Mouse (Mus musculus): ENCODE data around the gene Zfp36. TPM values are rescaled to one million over a fixed set of nuclear protein-coding genes. Genes with fewer than 3 reads are reported as not detected.

Gene Zfp36
- polyA plus RNA-seq, 1 experiment from 2014 or later = 10.9 TPM

DNA sequence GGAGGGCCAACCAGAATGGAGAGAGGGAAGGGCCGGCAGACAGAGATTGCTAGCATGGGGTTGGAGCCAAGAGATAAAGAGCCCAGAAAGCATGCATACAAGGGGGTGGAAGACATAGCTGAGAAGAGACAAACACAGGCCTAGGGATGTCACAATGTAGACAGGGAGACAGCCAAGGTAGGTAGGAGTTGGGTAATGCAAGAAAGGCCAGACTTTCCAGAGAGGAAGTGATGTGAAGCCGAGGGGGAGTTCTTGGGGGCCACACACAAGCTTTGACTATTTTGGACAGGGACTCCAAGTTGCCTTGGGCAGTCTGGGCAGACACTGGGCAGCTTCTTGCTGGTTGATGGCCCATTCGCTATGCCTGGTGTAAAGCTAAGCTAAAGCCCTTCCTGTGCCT, 21.9 kb upstream of the Zfp36 start:
- no peaks in the 10 kb centered on the region for H3K9me3 ChIP-seq (replicated peaks; ENCODE audit: control insufficient read depth, low read length)
- ATAC-seq (replicated peaks; ENCODE audit: insufficient number of reproducible peaks, low FRiP score, low TSS enrichment) = no peak
- no peaks in the 10 kb centered on the region for H3K4me1 ChIP-seq (ENCODE audit: control insufficient read depth, insufficient read depth, low read length)
- H3K36me3 ChIP-seq (ENCODE audit: control insufficient read depth, insufficient read depth, low read length) = peaks cover 56% of the 10 kb centered on the region
- no peaks in the 10 kb centered on the region for H3K27me3 ChIP-seq (ENCODE audit: control insufficient read depth, insufficient read depth, low read length)
- WGBS (ENCODE audit: insufficient replicate concordance) = 64% methylated on average over 3 of the region's 3 CpGs
- no peak overlapping the region for H3K4me3 ChIP-seq (ENCODE audit: low read depth, low read length)
- no peak overlapping the region for H3K4me2 ChIP-seq
- H3K27ac ChIP-seq (ENCODE audit: low read depth, low read length) = no peak overlapping the region
- no peak overlapping the region for H3K9ac ChIP-seq (ENCODE audit: low read depth, low read length)

DNA sequence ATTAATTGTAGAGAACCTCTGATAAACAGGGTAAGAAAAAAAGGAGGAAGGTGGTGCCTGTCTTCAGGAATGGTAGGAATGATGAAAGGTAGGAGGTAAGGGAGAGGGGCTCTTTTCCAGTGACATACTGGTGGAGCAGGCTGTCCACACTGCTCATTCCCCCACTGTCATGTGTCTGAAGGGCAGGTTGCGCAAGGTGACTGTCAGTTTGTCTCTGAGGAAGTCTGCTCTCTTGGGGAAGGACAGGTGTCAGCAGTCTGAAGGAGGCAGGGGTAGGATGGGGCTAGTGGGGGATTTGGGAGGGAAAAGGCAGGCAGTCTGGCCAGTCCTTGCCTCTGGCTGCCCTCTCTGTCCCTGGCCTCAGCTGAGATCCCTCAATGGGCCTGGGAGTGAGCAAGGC, 21.0 kb upstream of the Zfp36 start:
- WGBS (ENCODE audit: insufficient replicate concordance) = 100% methylated on average over 1 of the region's 1 CpGs
- H3K27ac ChIP-seq (ENCODE audit: low read depth, low read length) = no peak overlapping the region
- no peak overlapping the region for H3K4me3 ChIP-seq (ENCODE audit: low read depth, low read length)
- no peaks in the 10 kb centered on the region for H3K27me3 ChIP-seq (ENCODE audit: control insufficient read depth, insufficient read depth, low read length)
- H3K36me3 ChIP-seq (ENCODE audit: control insufficient read depth, insufficient read depth, low read length) = peaks cover 50% of the 10 kb centered on the region
- no peaks in the 10 kb centered on the region for H3K9me3 ChIP-seq (replicated peaks; ENCODE audit: control insufficient read depth, low read length)
- H3K4me1 ChIP-seq (ENCODE audit: control insufficient read depth, insufficient read depth, low read length) = no peaks in the 10 kb centered on the region
- ATAC-seq (replicated peaks; ENCODE audit: insufficient number of reproducible peaks, low FRiP score, low TSS enrichment) = peak; percentile 27; the same call in 1 of the 2 replicates
- no peak overlapping the region for H3K9ac ChIP-seq (ENCODE audit: low read depth, low read length)
- H3K4me2 ChIP-seq = no peak overlapping the region

DNA sequence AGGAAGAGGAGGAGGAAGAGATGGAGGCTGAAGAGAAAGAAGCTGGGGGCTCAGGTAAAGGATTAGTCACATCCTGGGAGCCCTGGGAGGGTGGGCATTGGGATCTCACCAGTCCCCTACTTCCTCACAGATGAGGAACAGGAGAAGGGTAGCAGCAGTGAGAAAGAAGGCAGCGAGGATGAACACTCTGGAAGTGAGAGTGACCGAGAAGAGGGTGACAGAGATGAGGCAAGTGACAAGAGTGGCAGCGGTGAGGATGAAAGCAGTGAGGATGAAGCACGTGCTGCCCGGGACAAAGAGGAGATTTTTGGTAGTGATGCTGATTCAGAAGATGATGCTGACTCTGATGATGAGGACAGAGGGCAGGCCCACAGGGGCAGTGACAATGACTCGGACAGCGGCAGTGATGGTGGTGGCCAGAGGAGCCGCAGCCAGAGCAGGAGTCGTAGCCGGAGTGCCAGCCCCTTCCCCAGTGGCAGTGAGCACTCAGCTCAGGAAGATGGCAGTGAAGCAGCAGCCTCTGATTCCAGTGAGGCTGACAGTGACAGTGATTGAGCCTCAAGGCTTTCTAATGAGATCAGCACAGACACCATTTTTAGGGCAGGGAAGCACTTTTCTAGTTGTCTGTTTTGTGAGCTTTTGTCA, 18.8 kb upstream of the Zfp36 start:
- Histone ChIP-seq H3K9ac (ENCODE audit: low read depth, low read length) (no peak overlapping the region), H3K9me3 (replicated peaks; ENCODE audit: control insufficient read depth, low read length) (no peaks in the 10 kb centered on the region), H3K4me3 (ENCODE audit: low read depth, low read length) (no peak overlapping the region), H3K27me3 (ENCODE audit: control insufficient read depth, insufficient read depth, low read length) (no peaks in the 10 kb centered on the region), H3K36me3 (ENCODE audit: control insufficient read depth, insufficient read depth, low read length) (peaks cover 41% of the 10 kb centered on the region), H3K27ac (ENCODE audit: low read depth, low read length) (no peak overlapping the region), H3K4me2 (no peak overlapping the region), H3K4me1 (ENCODE audit: control insufficient read depth, insufficient read depth, low read length) (peaks cover 1% of the 10 kb centered on the region; the same call in 1 of the 2 replicates)
- WGBS (ENCODE audit: insufficient replicate concordance) = 84% methylated on average over 10 of the region's 10 CpGs
- no peak for ATAC-seq (replicated peaks; ENCODE audit: insufficient number of reproducible peaks, low FRiP score, low TSS enrichment)

DNA sequence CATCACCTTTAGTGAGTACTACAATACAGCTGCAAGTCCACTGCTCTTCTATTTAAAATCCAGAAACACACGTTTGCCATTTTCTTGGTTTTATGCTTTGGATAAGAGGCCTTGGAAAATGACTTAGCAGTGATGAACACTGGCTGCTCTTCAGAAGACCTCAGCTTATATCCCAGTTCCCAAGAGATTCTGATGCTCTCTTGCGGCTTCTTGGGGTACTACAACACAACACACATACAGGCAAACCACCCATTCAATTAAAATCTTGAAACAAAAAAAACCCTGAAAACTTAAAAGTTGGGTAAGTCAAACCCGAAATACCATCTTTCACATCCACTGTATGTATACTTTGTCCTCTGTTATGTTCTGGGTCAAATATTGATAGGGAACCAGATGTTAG, 17.9 kb upstream of the Zfp36 start:
- ATAC-seq (replicated peaks; ENCODE audit: insufficient number of reproducible peaks, low FRiP score, low TSS enrichment) = no peak
- WGBS (ENCODE audit: insufficient replicate concordance) = 64% methylated on average over 3 of the region's 3 CpGs
- no peaks in the 10 kb centered on the region for H3K9me3 ChIP-seq (replicated peaks; ENCODE audit: control insufficient read depth, low read length)
- no peak overlapping the region for H3K4me3 ChIP-seq (ENCODE audit: low read depth, low read length)
- peaks cover 6% of the 10 kb centered on the region for H3K4me1 ChIP-seq (ENCODE audit: control insufficient read depth, insufficient read depth, low read length)
- no peak overlapping the region for H3K27ac ChIP-seq (ENCODE audit: low read depth, low read length)
- H3K27me3 ChIP-seq (ENCODE audit: control insufficient read depth, insufficient read depth, low read length) = no peaks in the 10 kb centered on the region
- H3K36me3 ChIP-seq (ENCODE audit: control insufficient read depth, insufficient read depth, low read length) = peaks cover 33% of the 10 kb centered on the region
- H3K4me2 ChIP-seq = no peak overlapping the region
- H3K9ac ChIP-seq (ENCODE audit: low read depth, low read length) = no peak overlapping the region

DNA sequence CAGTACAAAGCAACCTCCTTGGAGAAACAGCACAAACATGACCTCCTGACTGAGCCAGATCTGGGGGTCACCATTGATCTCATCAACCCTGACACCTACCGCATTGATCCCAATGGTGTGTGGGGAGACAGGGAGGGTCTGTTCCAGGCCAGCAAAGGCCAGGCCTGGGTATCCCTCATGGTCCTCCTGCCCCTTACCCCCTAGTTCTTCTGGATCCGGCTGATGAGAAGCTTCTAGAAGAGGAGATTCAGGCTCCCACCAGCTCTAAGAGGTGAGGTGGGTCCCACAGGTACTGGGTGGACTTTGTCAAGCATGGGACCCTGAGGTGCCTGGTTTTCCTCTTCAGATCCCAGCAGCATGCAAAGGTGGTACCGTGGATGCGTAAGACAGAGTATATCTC, 15.4 kb upstream of the Zfp36 start:
- WGBS (ENCODE audit: insufficient replicate concordance) = 94% methylated on average over 4 of the region's 4 CpGs

DNA sequence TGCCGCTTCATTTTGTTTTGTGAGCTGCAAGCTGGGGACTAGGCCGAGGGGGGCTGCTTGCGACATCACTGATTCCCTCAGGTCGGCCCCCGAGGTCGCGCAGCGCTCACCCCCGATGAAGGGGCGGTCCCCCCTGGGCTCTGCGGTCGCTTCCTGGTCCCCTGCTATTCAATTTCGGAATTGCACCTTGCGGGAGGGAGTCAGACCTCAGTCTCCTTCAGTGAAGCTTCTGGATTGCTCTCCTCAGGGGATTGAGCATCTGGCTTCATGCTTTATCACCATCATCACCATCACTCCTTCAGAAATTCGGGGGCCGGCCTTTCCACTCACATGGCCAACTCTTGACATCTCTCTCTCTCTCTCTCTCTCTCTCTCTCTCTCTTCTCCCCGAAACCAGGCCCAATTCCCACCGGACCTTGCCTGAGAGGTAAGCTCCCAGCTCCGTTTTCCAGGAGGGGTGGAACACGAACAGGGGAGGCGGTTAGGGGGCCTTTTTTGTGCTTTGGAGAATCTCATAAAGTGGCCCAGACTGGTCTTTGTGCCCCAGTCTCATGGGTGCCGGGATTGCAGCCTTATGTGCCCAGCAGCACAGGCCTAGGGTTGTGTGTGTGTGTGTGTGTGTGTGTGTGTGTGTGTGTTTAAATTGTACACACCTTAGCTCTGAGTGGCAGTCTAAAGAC, 13.4 kb upstream of the Zfp36 start:
- Histone ChIP-seq H3K9me3 (replicated peaks; ENCODE audit: control insufficient read depth, low read length) (no peaks in the 10 kb centered on the region), H3K4me2 (peak overlapping the region; percentile 93), H3K9ac (ENCODE audit: low read depth, low read length) (peak overlapping the region; percentile 88), H3K4me3 (ENCODE audit: low read depth, low read length) (peak overlapping the region; percentile 94), H3K27me3 (ENCODE audit: control insufficient read depth, insufficient read depth, low read length) (no peaks in the 10 kb centered on the region), H3K27ac (ENCODE audit: low read depth, low read length) (peak overlapping the region; percentile 73), H3K4me1 (ENCODE audit: control insufficient read depth, insufficient read depth, low read length) (peaks cover 13% of the 10 kb centered on the region), H3K36me3 (ENCODE audit: control insufficient read depth, insufficient read depth, low read length) (peaks cover 33% of the 10 kb centered on the region)
- WGBS (ENCODE audit: insufficient replicate concordance) = 6% methylated on average over 22 of the region's 22 CpGs
- no peak for ATAC-seq (replicated peaks; ENCODE audit: insufficient number of reproducible peaks, low FRiP score, low TSS enrichment)

More for the DNA sequence above, 15.4 kb upstream of the Zfp36 start:
- Histone ChIP-seq H3K4me2 (no peak overlapping the region), H3K9me3 (replicated peaks; ENCODE audit: control insufficient read depth, low read length) (no peaks in the 10 kb centered on the region), H3K4me3 (ENCODE audit: low read depth, low read length) (no peak overlapping the region), H3K4me1 (ENCODE audit: control insufficient read depth, insufficient read depth, low read length) (peaks cover 13% of the 10 kb centered on the region), H3K36me3 (ENCODE audit: control insufficient read depth, insufficient read depth, low read length) (peaks cover 25% of the 10 kb centered on the region), H3K9ac (ENCODE audit: low read depth, low read length) (no peak overlapping the region), H3K27ac (ENCODE audit: low read depth, low read length) (no peak overlapping the region), H3K27me3 (ENCODE audit: control insufficient read depth, insufficient read depth, low read length) (no peaks in the 10 kb centered on the region)
- no peak for ATAC-seq (replicated peaks; ENCODE audit: insufficient number of reproducible peaks, low FRiP score, low TSS enrichment)

DNA sequence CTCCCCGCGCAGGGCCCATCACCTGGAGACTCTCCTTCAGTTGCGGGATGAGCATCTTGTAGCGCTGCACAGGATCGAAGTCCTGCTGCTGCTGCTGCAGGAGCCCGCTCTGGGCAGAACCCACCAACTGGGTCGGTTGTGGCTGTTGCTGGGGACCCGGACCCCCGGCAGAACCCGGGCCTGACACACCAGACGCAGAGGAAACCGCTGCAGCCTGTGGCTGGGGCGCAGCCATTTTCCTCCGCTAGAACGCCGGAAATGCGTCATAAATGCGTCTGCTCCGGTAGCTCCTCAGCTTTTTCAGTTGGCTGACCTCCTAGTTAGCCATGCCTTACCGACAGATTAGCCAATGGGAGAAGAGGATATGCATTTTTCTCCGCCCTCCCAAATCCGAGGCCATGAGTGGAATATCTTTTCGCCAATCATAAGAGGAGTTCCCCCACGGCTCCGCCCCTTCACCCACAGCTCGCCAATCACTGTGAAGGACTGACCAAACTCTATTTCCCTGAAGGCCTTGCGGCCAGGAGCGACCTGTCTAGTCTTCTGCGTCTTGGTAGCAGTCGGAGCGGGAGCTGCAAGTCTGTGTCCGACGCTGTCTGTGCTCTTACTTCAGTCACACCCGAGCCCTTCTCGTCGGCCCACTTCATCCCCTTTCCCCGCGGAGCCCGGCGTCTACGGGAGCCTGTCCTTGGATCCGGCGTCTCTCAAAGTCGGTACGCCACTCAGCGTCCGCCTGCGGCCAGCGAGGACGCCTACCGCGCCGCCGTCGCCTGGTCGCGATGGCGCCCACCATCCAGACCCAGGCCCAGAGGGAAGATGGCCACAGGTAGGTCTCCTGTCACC, 12.6 kb upstream of the Zfp36 start, which contains the start of the genes Med29 and Paf1:
Gene Med29 (minus strand): TSS at position 280 of the 843 bp plus-strand sequence.
Gene Paf1 (plus strand): TSS at position 523 of the 843 bp plus-strand sequence.
- peaks cover 13% of the 10 kb centered on the region for H3K4me1 ChIP-seq (ENCODE audit: control insufficient read depth, insufficient read depth, low read length)
- peak within 1 kb of the TSS; percentile 88 for H3K9ac ChIP-seq (ENCODE audit: low read depth, low read length)
- ATAC-seq (replicated peaks; ENCODE audit: insufficient number of reproducible peaks, low FRiP score, low TSS enrichment) = peak; percentile 98
- H3K9me3 ChIP-seq (replicated peaks; ENCODE audit: control insufficient read depth, low read length) = no peaks in the 10 kb centered on the region
- H3K27ac ChIP-seq (ENCODE audit: low read depth, low read length) = peak within 1 kb of the TSS; percentile 73
- H3K4me2 ChIP-seq = peak within 1 kb of the TSS; percentile 93
- peaks cover 28% of the 10 kb centered on the region for H3K36me3 ChIP-seq (ENCODE audit: control insufficient read depth, insufficient read depth, low read length)
- WGBS (ENCODE audit: insufficient replicate concordance) = under 1% methylated on average over 56 of the region's 58 CpGs
- no peaks in the 10 kb centered on the region for H3K27me3 ChIP-seq (ENCODE audit: control insufficient read depth, insufficient read depth, low read length)
- H3K4me3 ChIP-seq (ENCODE audit: low read depth, low read length) = peak within 1 kb of the TSS; percentile 94

DNA sequence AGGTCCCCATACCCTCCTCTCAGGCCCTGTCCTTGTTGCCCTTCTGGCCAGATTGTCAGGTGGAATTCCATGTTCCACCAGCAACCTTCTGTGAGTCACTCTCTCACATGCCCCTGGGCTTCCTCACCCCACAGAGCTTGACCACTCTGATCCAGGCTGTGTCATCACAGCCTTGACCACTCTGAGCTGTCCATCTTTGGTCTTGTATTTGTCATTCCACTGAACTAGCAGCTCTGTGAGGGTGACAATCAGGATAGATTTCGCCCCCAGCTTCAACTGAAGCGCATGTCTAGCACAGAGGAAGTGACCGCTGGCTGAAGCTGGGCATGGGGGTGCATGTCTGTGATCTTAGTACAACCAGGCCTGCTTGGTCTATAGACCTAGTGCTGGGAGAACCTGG, 10.3 kb upstream of the Zfp36 start:
- Histone ChIP-seq H3K9me3 (replicated peaks; ENCODE audit: control insufficient read depth, low read length) (no peaks in the 10 kb centered on the region), H3K9ac (ENCODE audit: low read depth, low read length) (no peak overlapping the region), H3K27ac (ENCODE audit: low read depth, low read length) (no peak overlapping the region), H3K4me1 (ENCODE audit: control insufficient read depth, insufficient read depth, low read length) (peaks cover 13% of the 10 kb centered on the region), H3K27me3 (ENCODE audit: control insufficient read depth, insufficient read depth, low read length) (no peaks in the 10 kb centered on the region), H3K4me2 (no peak overlapping the region), H3K4me3 (ENCODE audit: low read depth, low read length) (no peak overlapping the region), H3K36me3 (ENCODE audit: control insufficient read depth, insufficient read depth, low read length) (peaks cover 16% of the 10 kb centered on the region)
- 93% methylated on average over 3 of the region's 3 CpGs for WGBS (ENCODE audit: insufficient replicate concordance)
- ATAC-seq (replicated peaks; ENCODE audit: insufficient number of reproducible peaks, low FRiP score, low TSS enrichment) = no peak

Data from heart, embryonic 11.5 days (tissue).